Mouse (Mus musculus) E14TG2a.4 (cell line): Measurements from ENCODE around the gene Kcnj12.

Source experiments
- CTCF ChIP-seq: conservative IDR thresholded peaks from 2 replicates; pipeline ENCODE4 v1.5.1; 2014; ENCODE audit warnings: low read length
- NANOG ChIP-seq: IDR thresholded peaks from 2 replicates; pipeline ENCODE4 v1.6.1; 2014; ENCODE audit warnings: borderline replicate concordance, low read length, mixed read lengths
- POU5F1 ChIP-seq: IDR thresholded peaks from 2 replicates; pipeline ENCODE4 v1.6.1; 2014; ENCODE audit warnings: low read length, borderline replicate concordance

- TF ChIP-seq CTCF (no peak), POU5F1 (no peak), NANOG (no peak)
Measured at GRCm38 (mm10) chr11:61081624-61082023, 59.3 kb downstream of the Kcnj12 start.
